Mouse (Mus musculus): ENCODE data around the gene Nlgn1.

- TF ChIP-seq CTCF (IDR thresholded peaks at IDR 0.05; ENCODE audit: extremely low read depth, insufficient read depth, insufficient read length, insufficient replicate concordance) (no peak), POLR2A (IDR thresholded peaks at IDR 0.05; ENCODE audit: low read depth, low read length) (no peak)
These were observed 61.1 kb downstream of the Nlgn1 start for GRCm38 (mm10) chr3:26270894-26271795.
